Mouse (Mus musculus) midbrain, embryonic 12.5 days (tissue): ENCODE measurements around the gene 2310061I04Rik. TPM values are rescaled to one million over a fixed set of nuclear protein-coding genes. Genes with fewer than 3 reads are reported as not detected.
A peak's percentile ranks its signal among the peaks of the same experiment; 100 is the strongest.

ENCODE experiments used
- ATAC-seq: fragments of 200-750 bp; cut with Nextera tagmentation; 2 replicates; pipeline ENCODE4 v1.8.0; 2017; ENCODE audit warnings: low read depth, moderate TSS enrichment, moderate library complexity; ENCODE audit not compliant: low FRiP score
- H3K27ac ChIP-seq: fragments of 300-500 bp; sonication (generic); replicated peaks from 2 replicates; pipeline ENCODE4 v1.5.1; 2016; ENCODE audit warnings: mild to moderate bottlenecking
- H3K27me3 ChIP-seq: fragments of 300-500 bp; sonication (generic); 2 replicates; pipeline ENCODE4 v1.6.1; 2016; ENCODE audit warnings: mild to moderate bottlenecking
- H3K36me3 ChIP-seq: fragments of 300-500 bp; sonication (generic); 2 replicates; pipeline ENCODE4 v1.6.1; 2016
- H3K4me1 ChIP-seq: fragments of 300-500 bp; sonication (generic); 2 replicates; pipeline ENCODE4 v1.6.1; 2016
- H3K4me2 ChIP-seq: fragments of 300-500 bp; sonication (generic); replicated peaks from 2 replicates; pipeline ENCODE4 v1.6.1; 2016; ENCODE audit warnings: mild to moderate bottlenecking, moderate library complexity
- H3K4me3 ChIP-seq: fragments of 300-500 bp; sonication (generic); 2 replicates; pipeline ENCODE4 v1.5.1; 2016; ENCODE audit warnings: mild to moderate bottlenecking
- H3K9ac ChIP-seq: fragments of 300-500 bp; sonication (generic); replicated peaks from 2 replicates; pipeline ENCODE4 v1.6.1; 2016; ENCODE audit warnings: mild to moderate bottlenecking, moderate library complexity
- H3K9me3 ChIP-seq: fragments of 300-500 bp; sonication (generic); 2 replicates; pipeline ENCODE4 v1.6.1; 2016; ENCODE audit warnings: mild to moderate bottlenecking
- WGBS: fragments of 180-500 bp; shearing (Covaris S2); methylation state at CpG from one replicate; pipeline ENCODE4 v1.1.7; 2016; 5-methylcytosine and 5-hydroxymethylcytosine counted together
- polyA plus RNA-seq: library from polyadenylated mRNA; unstranded; fragments of >200 nt; fragmentation: Nextera tagmentation; extraction: Ambion mirVana; gene quantifications from 2 replicates; pipeline ENCODE4 v1.2.1, GENCODE M21; 2016

The 2310061I04Rik gene
- polyA plus RNA-seq, 1 experiment from 2014 or later: 24.9 TPM

GRCm38 (mm10) chr17:35909919-35910369 lies 12.7 kb upstream of the 2310061I04Rik start, which contains the start of gene Atat1:
Gene Atat1 (minus strand): TSS chr17:35910075.
- H3K9me3 ChIP-seq: no peaks in the 10 kb centered on the region
- peak within 1 kb of the TSS; percentile 80 for H3K27ac ChIP-seq
- H3K9ac ChIP-seq: peak within 1 kb of the TSS; percentile 85
- peak within 1 kb of the TSS; percentile 78 for H3K4me2 ChIP-seq
- peak within 1 kb of the TSS; percentile 78 for H3K4me3 ChIP-seq
- no peaks in the 10 kb centered on the region for H3K27me3 ChIP-seq
- 3% methylated on average over 25 of the region's 25 CpGs for WGBS
- peak; percentile 95 for ATAC-seq
- H3K36me3 ChIP-seq: peaks cover 68% of the 10 kb centered on the region
- H3K4me1 ChIP-seq: peaks cover 19% of the 10 kb centered on the region

- 24% methylated on average over 20 of the region's 20 CpGs for WGBS
- Histone ChIP-seq H3K36me3 (peaks cover 73% of the 10 kb centered on the region), H3K27ac (peak overlapping the region; percentile 80)
Observed at GRCm38 (mm10) chr17:35909186-35909918, 12.1 kb upstream of the 2310061I04Rik start.

DNA sequence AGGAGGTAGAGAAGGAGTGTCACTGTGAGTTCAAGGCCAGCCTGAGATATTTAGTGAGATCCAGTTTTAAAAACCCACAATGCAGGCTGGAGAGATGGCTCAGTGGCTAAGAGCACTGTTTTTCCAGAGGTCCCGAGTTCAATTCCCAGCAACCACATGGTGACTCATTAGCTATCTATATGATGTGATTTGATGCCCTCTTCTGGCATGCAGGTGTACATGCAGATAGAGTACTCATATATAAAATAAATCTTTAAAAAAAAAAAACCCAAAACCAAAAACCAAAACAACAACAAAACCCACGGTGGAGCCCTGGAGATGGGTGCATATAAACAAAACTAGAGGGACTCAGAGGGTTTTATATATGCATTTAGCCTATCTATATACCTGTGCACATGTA lies 10.4 kb upstream of the 2310061I04Rik start:
- Histone ChIP-seq H3K9ac (no peak overlapping the region), H3K36me3 (peaks cover 72% of the 10 kb centered on the region), H3K4me2 (0 out of 2 replicates have a peak overlapping the region, but pooled peaks have one; percentile 78)

More at GRCm38 (mm10) chr17:35909186-35909918, 12.1 kb upstream of the 2310061I04Rik start:
- Histone ChIP-seq H3K9me3 (no peaks in the 10 kb centered on the region), H3K9ac (peak overlapping the region; percentile 85), H3K4me3 (peak overlapping the region; percentile 78), H3K4me1 (peaks cover 19% of the 10 kb centered on the region), H3K27me3 (no peaks in the 10 kb centered on the region), H3K4me2 (peak overlapping the region; percentile 78)
- ATAC-seq: no peak; the same call in none of the 2 replicates

GRCm38 (mm10) chr17:35905587-35905986 lies 8.4 kb upstream of the 2310061I04Rik start:
- WGBS: 92% methylated on average over 1 of the region's 1 CpGs
- H3K4me2 ChIP-seq: no peak overlapping the region
- no peak for ATAC-seq
- no peak overlapping the region for H3K9ac ChIP-seq
- no peak overlapping the region for H3K27ac ChIP-seq
- peaks cover 19% of the 10 kb centered on the region for H3K4me1 ChIP-seq
- no peaks in the 10 kb centered on the region for H3K27me3 ChIP-seq
- H3K9me3 ChIP-seq: no peaks in the 10 kb centered on the region
- H3K36me3 ChIP-seq: peaks cover 79% of the 10 kb centered on the region
- H3K4me3 ChIP-seq: no peak overlapping the region

More for the DNA sequence above, 10.4 kb upstream of the 2310061I04Rik start:
- Histone ChIP-seq H3K4me1 (peaks cover 19% of the 10 kb centered on the region), H3K9me3 (no peaks in the 10 kb centered on the region), H3K4me3 (no peak overlapping the region), H3K27me3 (no peaks in the 10 kb centered on the region), H3K27ac (no peak overlapping the region)
- no peak for ATAC-seq
- 86% methylated on average over 2 of the region's 2 CpGs for WGBS

DNA sequence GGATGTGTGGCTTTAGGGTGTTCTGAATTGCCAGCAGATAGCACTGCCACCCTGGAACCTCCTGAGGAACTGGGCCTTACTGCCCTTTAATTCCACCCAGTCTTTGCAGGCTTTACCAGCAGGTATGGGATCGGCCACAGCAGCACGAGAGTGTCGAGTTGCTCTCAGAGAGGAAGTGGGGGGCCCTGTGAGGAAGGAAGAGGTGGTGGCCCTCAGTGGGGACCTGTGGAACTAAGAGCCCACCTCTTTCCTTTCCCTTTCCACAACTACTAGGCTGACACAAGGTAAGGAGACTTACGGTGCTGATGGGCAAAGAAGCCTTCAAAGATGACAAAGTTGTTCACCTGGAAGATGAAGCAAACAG lies 6.7 kb upstream of the 2310061I04Rik start:
- H3K9me3 ChIP-seq: no peaks in the 10 kb centered on the region
- no peak overlapping the region for H3K27ac ChIP-seq
- peaks cover 95% of the 10 kb centered on the region for H3K36me3 ChIP-seq
- H3K4me1 ChIP-seq: peaks cover 12% of the 10 kb centered on the region
- no peak overlapping the region for H3K9ac ChIP-seq
- no peaks in the 10 kb centered on the region for H3K27me3 ChIP-seq
- H3K4me2 ChIP-seq: no peak overlapping the region
- no peak for ATAC-seq
- no peak overlapping the region for H3K4me3 ChIP-seq
- WGBS: 93% methylated on average over 4 of the region's 4 CpGs

DNA sequence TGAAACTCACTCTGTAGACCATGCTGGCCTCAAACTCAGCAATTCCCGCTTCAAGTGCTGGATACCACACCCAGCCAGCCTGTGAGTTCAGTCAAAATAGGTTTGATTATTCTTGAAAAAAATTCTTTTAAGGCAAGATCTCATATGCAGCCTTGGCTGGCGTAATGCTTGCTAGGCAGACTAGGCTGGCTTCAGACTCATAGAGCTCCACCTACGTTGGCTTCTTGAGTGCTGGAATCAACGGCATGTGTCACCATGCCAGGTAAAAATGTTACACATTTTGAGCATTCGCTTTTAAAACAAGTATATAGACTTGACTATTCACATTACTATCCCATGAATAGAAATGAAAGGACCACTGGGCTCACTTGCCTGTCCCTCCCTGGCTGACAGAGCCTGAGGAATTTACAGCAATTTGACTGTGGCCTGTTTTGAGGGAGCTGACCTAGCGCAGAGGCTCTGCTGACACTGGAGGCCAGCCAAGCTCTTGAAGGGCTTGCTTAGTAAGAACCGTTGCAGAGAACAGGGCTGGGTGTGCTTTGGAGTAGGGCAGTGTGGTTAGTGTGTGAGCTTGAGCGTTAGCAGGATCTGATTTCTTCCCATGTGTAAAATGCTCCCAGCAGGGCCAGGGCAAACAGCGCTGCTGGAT lies 6.2 kb upstream of the 2310061I04Rik start:
- Histone ChIP-seq H3K4me2 (no peak overlapping the region), H3K36me3 (peaks cover 94% of the 10 kb centered on the region), H3K4me1 (peaks cover 7% of the 10 kb centered on the region), H3K4me3 (no peak overlapping the region), H3K27ac (no peak overlapping the region), H3K9me3 (no peaks in the 10 kb centered on the region), H3K9ac (no peak overlapping the region), H3K27me3 (no peaks in the 10 kb centered on the region)
- ATAC-seq: no peak
- 91% methylated on average over 9 of the region's 9 CpGs for WGBS

DNA sequence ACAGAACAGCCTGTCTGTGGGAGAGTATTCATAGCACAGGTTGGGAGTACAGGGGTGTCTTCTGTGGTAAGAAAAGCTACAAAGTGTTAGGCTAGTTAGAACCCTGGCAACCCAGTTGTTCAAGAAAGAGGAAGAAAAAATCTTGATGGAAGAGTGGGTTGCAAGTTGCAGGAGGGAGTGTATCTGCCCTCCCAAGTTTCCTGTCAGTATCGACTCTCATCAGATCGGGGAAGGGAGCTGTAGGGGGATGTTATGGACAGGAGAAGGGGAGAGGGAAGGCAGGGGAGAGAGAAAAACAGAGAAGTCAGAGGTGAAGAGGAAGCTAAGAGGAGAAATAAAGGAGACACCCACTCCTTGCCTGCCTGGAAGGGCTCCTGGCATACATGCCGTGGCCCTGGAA lies 3.4 kb upstream of the 2310061I04Rik start:
- 92% methylated on average over 3 of the region's 3 CpGs for WGBS
- Histone ChIP-seq H3K27ac (no peak overlapping the region), H3K4me2 (no peak overlapping the region), H3K36me3 (peaks cover 76% of the 10 kb centered on the region), H3K4me3 (no peak overlapping the region), H3K27me3 (no peaks in the 10 kb centered on the region), H3K9me3 (no peaks in the 10 kb centered on the region), H3K9ac (no peak overlapping the region), H3K4me1 (peaks cover 18% of the 10 kb centered on the region)
- no peak for ATAC-seq

DNA sequence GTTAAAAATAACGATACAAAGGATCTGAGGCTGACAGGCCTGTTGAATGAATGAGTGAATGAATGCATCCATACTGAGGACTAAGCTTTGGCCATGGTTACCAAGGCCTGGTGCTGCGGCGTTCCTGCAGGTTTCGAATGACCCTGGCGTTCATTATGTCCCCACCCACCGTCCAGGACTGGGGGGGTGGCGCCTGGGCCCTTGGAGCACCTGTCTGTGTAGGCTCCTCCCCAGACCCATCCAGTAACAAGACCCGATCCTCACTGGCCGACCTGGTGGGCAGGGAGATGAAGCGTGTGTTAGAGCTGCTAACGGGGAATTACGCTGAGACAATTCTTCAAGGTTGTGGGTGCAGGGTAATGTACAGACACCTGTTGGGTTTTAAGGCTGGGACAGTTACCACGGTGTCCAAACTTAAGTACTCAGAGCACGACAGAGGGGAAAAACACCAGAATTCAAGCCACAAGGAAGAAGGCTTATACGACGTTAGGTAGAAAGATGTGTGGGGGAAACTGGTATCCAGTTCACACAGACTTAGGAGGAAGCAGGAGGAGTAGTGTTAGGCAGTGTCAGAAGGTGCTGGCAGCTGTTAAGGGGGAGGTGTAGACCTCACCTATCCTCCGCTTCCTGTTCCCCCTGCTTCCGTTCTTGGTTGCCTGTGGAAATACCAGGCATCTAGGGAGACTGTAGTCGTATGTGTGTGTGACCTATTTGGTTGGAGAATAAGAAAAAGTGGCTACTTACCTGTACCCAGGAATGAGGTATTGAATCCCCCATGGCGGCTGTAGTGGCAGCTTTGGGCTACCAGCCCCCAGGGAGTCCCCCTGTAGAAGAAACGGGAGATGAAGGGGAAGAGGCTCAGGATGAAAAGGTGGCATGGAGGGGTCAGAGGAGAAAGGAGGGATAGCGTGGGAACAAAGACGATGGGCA lies 678 bp upstream of the 2310061I04Rik start:
- WGBS: 45% methylated on average over 23 of the region's 23 CpGs
- H3K9ac ChIP-seq: peak overlapping the region; percentile 85
- ATAC-seq: peak; percentile 55
- peak overlapping the region; percentile 96 for H3K4me2 ChIP-seq
- H3K36me3 ChIP-seq: peaks cover 63% of the 10 kb centered on the region
- H3K4me1 ChIP-seq: peaks cover 20% of the 10 kb centered on the region
- H3K27ac ChIP-seq: peak overlapping the region; percentile 55; the same call in 1 of the 2 replicates
- H3K9me3 ChIP-seq: no peaks in the 10 kb centered on the region
- no peaks in the 10 kb centered on the region for H3K27me3 ChIP-seq
- peak overlapping the region; percentile 82 for H3K4me3 ChIP-seq

DNA sequence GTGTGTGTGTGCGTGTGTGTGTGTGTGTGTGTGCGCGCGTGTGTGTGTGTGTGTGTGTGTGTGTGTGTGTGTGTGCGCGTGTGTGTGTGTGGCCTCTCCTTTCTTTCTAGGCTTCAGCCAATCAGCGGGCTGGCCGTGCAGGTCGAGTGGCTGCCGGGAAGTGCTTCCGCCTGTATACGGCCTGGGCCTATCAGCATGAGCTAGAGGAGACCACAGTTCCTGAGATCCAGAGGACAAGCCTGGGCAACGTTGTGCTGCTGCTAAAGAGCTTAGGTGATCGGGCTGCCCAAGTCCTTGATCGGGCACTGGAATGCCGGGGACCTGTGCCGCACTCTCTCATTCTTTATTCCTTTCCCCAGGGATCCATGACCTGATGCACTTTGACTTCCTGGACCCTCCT lies 9.5 kb downstream of the 2310061I04Rik start:
- Histone ChIP-seq H3K4me1 (no peaks in the 10 kb centered on the region), H3K4me3 (no peak overlapping the region), H3K9me3 (no peaks in the 10 kb centered on the region), H3K36me3 (peaks cover 97% of the 10 kb centered on the region), H3K27me3 (no peaks in the 10 kb centered on the region), H3K9ac (no peak overlapping the region), H3K4me2 (no peak overlapping the region), H3K27ac (no peak overlapping the region)
- no peak for ATAC-seq
- 92% methylated on average over 13 of the region's 17 CpGs for WGBS

DNA sequence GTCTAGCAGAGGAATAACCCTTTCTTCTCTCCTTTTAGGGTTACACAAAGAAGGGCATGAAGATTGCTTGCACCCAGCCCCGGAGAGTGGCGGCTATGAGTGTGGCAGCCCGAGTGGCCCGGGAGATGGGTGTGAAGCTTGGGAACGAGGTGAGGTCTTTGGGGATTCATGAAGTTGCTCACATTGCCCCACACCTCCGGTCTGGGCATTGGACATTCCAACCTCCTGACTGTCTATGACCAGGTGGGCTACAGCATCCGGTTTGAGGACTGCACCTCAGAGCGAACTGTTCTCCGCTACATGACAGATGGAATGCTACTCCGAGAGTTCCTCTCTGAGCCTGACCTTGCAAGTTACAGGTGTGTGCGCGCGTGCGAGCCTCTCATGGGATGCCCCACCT lies 13.5 kb downstream of the 2310061I04Rik start:
- no peak overlapping the region for H3K4me2 ChIP-seq
- ATAC-seq: no peak
- H3K27ac ChIP-seq: no peak overlapping the region
- H3K36me3 ChIP-seq: peaks cover 73% of the 10 kb centered on the region
- H3K27me3 ChIP-seq: no peaks in the 10 kb centered on the region
- H3K9ac ChIP-seq: no peak overlapping the region
- H3K4me3 ChIP-seq: no peak overlapping the region
- 96% methylated on average over 14 of the region's 14 CpGs for WGBS
- no peaks in the 10 kb centered on the region for H3K9me3 ChIP-seq
- H3K4me1 ChIP-seq: peaks cover 15% of the 10 kb centered on the region

DNA sequence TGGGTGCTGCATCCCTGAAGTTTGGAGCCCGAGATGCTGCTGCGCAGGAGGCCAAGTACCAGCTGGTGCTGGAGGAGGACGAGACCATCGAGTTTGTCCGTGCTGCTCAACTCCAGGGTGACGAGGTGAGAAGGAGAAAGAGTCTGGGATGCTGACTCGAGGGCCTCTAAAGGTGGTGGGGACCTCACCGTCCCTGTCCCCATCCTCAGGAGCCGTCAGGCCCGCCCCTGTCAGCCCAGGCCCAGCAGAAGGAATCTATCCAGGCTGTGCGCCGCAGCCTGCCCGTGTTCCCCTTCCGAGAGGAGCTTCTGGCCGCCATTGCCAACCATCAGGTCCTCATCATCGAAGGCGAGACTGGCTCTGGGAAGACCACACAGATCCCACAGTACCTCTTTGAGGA lies 14.3 kb downstream of the 2310061I04Rik start:
- H3K9ac ChIP-seq: no peak overlapping the region
- peaks cover 15% of the 10 kb centered on the region for H3K4me1 ChIP-seq
- WGBS: 93% methylated on average over 17 of the region's 17 CpGs
- no peaks in the 10 kb centered on the region for H3K9me3 ChIP-seq
- H3K27me3 ChIP-seq: no peaks in the 10 kb centered on the region
- no peak for ATAC-seq
- peaks cover 64% of the 10 kb centered on the region for H3K36me3 ChIP-seq
- H3K4me2 ChIP-seq: no peak overlapping the region
- no peak overlapping the region for H3K4me3 ChIP-seq
- no peak overlapping the region for H3K27ac ChIP-seq
